Mouse (Mus musculus): ENCODE measurements around the gene Rhot1. TPM values are rescaled to one million over a fixed set of nuclear protein-coding genes. Genes with fewer than 3 reads are reported as not detected.

The Rhot1 gene
- polyA plus RNA-seq, 1 experiment from 2014 or later, result 73.8 TPM

GRCm38 (mm10) chr11:80301316-80302045 lies 92.7 kb downstream of the Rhot1 start:
- under 1% methylated on average over 41 of the region's 53 CpGs for WGBS

GRCm38 (mm10) chr11:80302046-80302390 lies 93.2 kb downstream of the Rhot1 start:
- peak overlapping the region; percentile 83 for H3K9ac ChIP-seq (ENCODE audit: low read depth, low read length)
- WGBS, result under 1% methylated on average over 9 of the region's 9 CpGs
- H3K4me3 ChIP-seq (ENCODE audit: low read depth, low read length), result peak overlapping the region; percentile 78
- peak overlapping the region; percentile 98 for H3K4me2 ChIP-seq (replicated peaks; ENCODE audit: low read depth, low read length)
- DNase-seq (ENCODE audit: low spot score) (no peak), ATAC-seq (ENCODE audit: low FRiP score) (peak; percentile 11; the same call in 1 of the 2 replicates)
- no peaks in the 10 kb centered on the region; the same call in 1 of the 2 replicates for H3K27me3 ChIP-seq (ENCODE audit: control insufficient read depth, insufficient read depth, low read length)
- no peaks in the 10 kb centered on the region for H3K36me3 ChIP-seq (ENCODE audit: control insufficient read depth, insufficient read depth, low read length)
- peak overlapping the region; percentile 60 for H3K27ac ChIP-seq (ENCODE audit: low read depth, low read length)
- no peaks in the 10 kb centered on the region for H3K9me3 ChIP-seq (ENCODE audit: control insufficient read depth, low read length)
- H3K4me1 ChIP-seq (replicated peaks; ENCODE audit: control insufficient read depth, insufficient read depth, low read length), result peaks cover 4% of the 10 kb centered on the region; the same call in 1 of the 2 replicates

More at GRCm38 (mm10) chr11:80301316-80302045, 92.7 kb downstream of the Rhot1 start:
- Histone ChIP-seq H3K4me1 (replicated peaks; ENCODE audit: control insufficient read depth, insufficient read depth, low read length) (peaks cover 4% of the 10 kb centered on the region; the same call in 1 of the 2 replicates), H3K4me3 (ENCODE audit: low read depth, low read length) (peak overlapping the region; percentile 78), H3K9me3 (ENCODE audit: control insufficient read depth, low read length) (no peaks in the 10 kb centered on the region), H3K4me2 (replicated peaks; ENCODE audit: low read depth, low read length) (peak overlapping the region; percentile 98), H3K27me3 (ENCODE audit: control insufficient read depth, insufficient read depth, low read length) (no peaks in the 10 kb centered on the region; the same call in 1 of the 2 replicates), H3K36me3 (ENCODE audit: control insufficient read depth, insufficient read depth, low read length) (no peaks in the 10 kb centered on the region), H3K9ac (ENCODE audit: low read depth, low read length) (peak overlapping the region; percentile 83), H3K27ac (ENCODE audit: low read depth, low read length) (peak overlapping the region; percentile 89)
- DNase-seq (ENCODE audit: low spot score) (peak; percentile 86), ATAC-seq (ENCODE audit: low FRiP score) (peak; percentile 69)

GRCm38 (mm10) chr11:80302536-80302935 lies 93.7 kb downstream of the Rhot1 start:
- peak overlapping the region; percentile 60 for H3K27ac ChIP-seq (ENCODE audit: low read depth, low read length)
- H3K4me3 ChIP-seq (ENCODE audit: low read depth, low read length), result peak overlapping the region; percentile 78
- no peaks in the 10 kb centered on the region for H3K9me3 ChIP-seq (ENCODE audit: control insufficient read depth, low read length)
- H3K9ac ChIP-seq (ENCODE audit: low read depth, low read length), result peak overlapping the region; percentile 83
- DNase-seq (ENCODE audit: low spot score), result peak; percentile 87
- H3K4me2 ChIP-seq (replicated peaks; ENCODE audit: low read depth, low read length), result peak overlapping the region; percentile 98
- ATAC-seq (ENCODE audit: low FRiP score), result peak; percentile 69
- peaks cover 4% of the 10 kb centered on the region; the same call in 1 of the 2 replicates for H3K4me1 ChIP-seq (replicated peaks; ENCODE audit: control insufficient read depth, insufficient read depth, low read length)
- H3K36me3 ChIP-seq (ENCODE audit: control insufficient read depth, insufficient read depth, low read length), result no peaks in the 10 kb centered on the region
- no peaks in the 10 kb centered on the region; the same call in 1 of the 2 replicates for H3K27me3 ChIP-seq (ENCODE audit: control insufficient read depth, insufficient read depth, low read length)
- WGBS, result 2% methylated on average over 11 of the region's 11 CpGs

GRCm38 (mm10) chr11:80303746-80304145 lies 94.9 kb downstream of the Rhot1 start:
- no peaks in the 10 kb centered on the region for H3K9me3 ChIP-seq (ENCODE audit: control insufficient read depth, low read length)
- ATAC-seq (ENCODE audit: low FRiP score) (no peak), DNase-seq (ENCODE audit: low spot score) (no peak)
- H3K27me3 ChIP-seq (ENCODE audit: control insufficient read depth, insufficient read depth, low read length), result no peaks in the 10 kb centered on the region; the same call in 1 of the 2 replicates
- peaks cover 4% of the 10 kb centered on the region; the same call in 1 of the 2 replicates for H3K4me1 ChIP-seq (replicated peaks; ENCODE audit: control insufficient read depth, insufficient read depth, low read length)
- no peak overlapping the region for H3K9ac ChIP-seq (ENCODE audit: low read depth, low read length)
- no peak overlapping the region for H3K27ac ChIP-seq (ENCODE audit: low read depth, low read length)
- no peak overlapping the region for H3K4me2 ChIP-seq (replicated peaks; ENCODE audit: low read depth, low read length)
- no peak overlapping the region for H3K4me3 ChIP-seq (ENCODE audit: low read depth, low read length)
- no peaks in the 10 kb centered on the region for H3K36me3 ChIP-seq (ENCODE audit: control insufficient read depth, insufficient read depth, low read length)
- 83% methylated on average over 3 of the region's 3 CpGs for WGBS

- peaks cover 4% of the 10 kb centered on the region; the same call in 1 of the 2 replicates for H3K4me1 ChIP-seq (replicated peaks; ENCODE audit: control insufficient read depth, insufficient read depth, low read length)
- no peaks in the 10 kb centered on the region for H3K9me3 ChIP-seq (ENCODE audit: control insufficient read depth, low read length)
- 83% methylated on average over 10 of the region's 10 CpGs for WGBS
- H3K9ac ChIP-seq (ENCODE audit: low read depth, low read length), result no peak overlapping the region
- H3K36me3 ChIP-seq (ENCODE audit: control insufficient read depth, insufficient read depth, low read length), result no peaks in the 10 kb centered on the region
- no peak for ATAC-seq (ENCODE audit: low FRiP score)
- H3K4me3 ChIP-seq (ENCODE audit: low read depth, low read length), result no peak overlapping the region
- H3K4me2 ChIP-seq (replicated peaks; ENCODE audit: low read depth, low read length), result no peak overlapping the region
- no peak overlapping the region for H3K27ac ChIP-seq (ENCODE audit: low read depth, low read length)
- no peaks in the 10 kb centered on the region for H3K27me3 ChIP-seq (ENCODE audit: control insufficient read depth, insufficient read depth, low read length)
- DNase-seq (ENCODE audit: low spot score), result no peak
Observed at GRCm38 (mm10) chr11:80304846-80305245, 96.0 kb downstream of the Rhot1 start.

GRCm38 (mm10) chr11:80308537-80308936 lies 99.7 kb downstream of the Rhot1 start:
- no peak overlapping the region for H3K4me3 ChIP-seq (ENCODE audit: low read depth, low read length)
- no peak overlapping the region for H3K27ac ChIP-seq (ENCODE audit: low read depth, low read length)
- no peak for DNase-seq (ENCODE audit: low spot score)
- H3K4me2 ChIP-seq (replicated peaks; ENCODE audit: low read depth, low read length), result no peak overlapping the region
- no peaks in the 10 kb centered on the region for H3K27me3 ChIP-seq (ENCODE audit: control insufficient read depth, insufficient read depth, low read length)
- H3K9ac ChIP-seq (ENCODE audit: low read depth, low read length), result no peak overlapping the region
- ATAC-seq (ENCODE audit: low FRiP score), result no peak
- H3K9me3 ChIP-seq (ENCODE audit: control insufficient read depth, low read length), result no peaks in the 10 kb centered on the region
- peaks cover 13% of the 10 kb centered on the region; the same call in 1 of the 2 replicates for H3K4me1 ChIP-seq (replicated peaks; ENCODE audit: control insufficient read depth, insufficient read depth, low read length)
- WGBS, result 64% methylated on average over 6 of the region's 6 CpGs
- H3K36me3 ChIP-seq (ENCODE audit: control insufficient read depth, insufficient read depth, low read length), result no peaks in the 10 kb centered on the region

GRCm38 (mm10) chr11:80311271-80311670 lies 102.5 kb downstream of the Rhot1 start:
- Histone ChIP-seq H3K4me1 (replicated peaks; ENCODE audit: control insufficient read depth, insufficient read depth, low read length) (peaks cover 23% of the 10 kb centered on the region), H3K27me3 (ENCODE audit: control insufficient read depth, insufficient read depth, low read length) (no peaks in the 10 kb centered on the region), H3K9ac (ENCODE audit: low read depth, low read length) (no peak overlapping the region), H3K27ac (ENCODE audit: low read depth, low read length) (peak overlapping the region; percentile 93), H3K4me2 (replicated peaks; ENCODE audit: low read depth, low read length) (no peak overlapping the region), H3K4me3 (ENCODE audit: low read depth, low read length) (no peak overlapping the region), H3K36me3 (ENCODE audit: control insufficient read depth, insufficient read depth, low read length) (no peaks in the 10 kb centered on the region), H3K9me3 (ENCODE audit: control insufficient read depth, low read length) (no peaks in the 10 kb centered on the region)
- no peak for DNase-seq (ENCODE audit: low spot score)
- WGBS, result 60% methylated on average over 4 of the region's 4 CpGs
- 0 out of 2 replicates have a peak, but pooled peaks have one; percentile 10 for ATAC-seq (ENCODE audit: low FRiP score)

GRCm38 (mm10) chr11:80312049-80312448 lies 103.2 kb downstream of the Rhot1 start:
- Histone ChIP-seq H3K4me1 (replicated peaks; ENCODE audit: control insufficient read depth, insufficient read depth, low read length) (peaks cover 23% of the 10 kb centered on the region), H3K27me3 (ENCODE audit: control insufficient read depth, insufficient read depth, low read length) (no peaks in the 10 kb centered on the region), H3K36me3 (ENCODE audit: control insufficient read depth, insufficient read depth, low read length) (no peaks in the 10 kb centered on the region), H3K9me3 (ENCODE audit: control insufficient read depth, low read length) (no peaks in the 10 kb centered on the region), H3K9ac (ENCODE audit: low read depth, low read length) (no peak overlapping the region; the same call in 1 of the 2 replicates), H3K4me3 (ENCODE audit: low read depth, low read length) (no peak overlapping the region), H3K27ac (ENCODE audit: low read depth, low read length) (peak overlapping the region; percentile 93), H3K4me2 (replicated peaks; ENCODE audit: low read depth, low read length) (no peak overlapping the region)
- ATAC-seq (ENCODE audit: low FRiP score) (peak; percentile 76), DNase-seq (ENCODE audit: low spot score) (peak; percentile 56)
- WGBS, result 20% methylated on average over 2 of the region's 2 CpGs

GRCm38 (mm10) chr11:80312565-80312964 lies 103.7 kb downstream of the Rhot1 start:
- peak overlapping the region; percentile 93 for H3K27ac ChIP-seq (ENCODE audit: low read depth, low read length)
- 12% methylated on average over 5 of the region's 6 CpGs for WGBS

More at GRCm38 (mm10) chr11:80312565-80312964, 103.7 kb downstream of the Rhot1 start:
- no peak overlapping the region for H3K4me3 ChIP-seq (ENCODE audit: low read depth, low read length)
- H3K9ac ChIP-seq (ENCODE audit: low read depth, low read length), result peak overlapping the region; percentile 15; the same call in 1 of the 2 replicates
- ATAC-seq (ENCODE audit: low FRiP score) (no peak), DNase-seq (ENCODE audit: low spot score) (no peak)
- peaks cover 23% of the 10 kb centered on the region for H3K4me1 ChIP-seq (replicated peaks; ENCODE audit: control insufficient read depth, insufficient read depth, low read length)
- no peaks in the 10 kb centered on the region for H3K9me3 ChIP-seq (ENCODE audit: control insufficient read depth, low read length)
- H3K36me3 ChIP-seq (ENCODE audit: control insufficient read depth, insufficient read depth, low read length), result no peaks in the 10 kb centered on the region
- H3K4me2 ChIP-seq (replicated peaks; ENCODE audit: low read depth, low read length), result no peak overlapping the region
- H3K27me3 ChIP-seq (ENCODE audit: control insufficient read depth, insufficient read depth, low read length), result no peaks in the 10 kb centered on the region

Data from hindbrain, embryonic 11.5 days (tissue).